Mouse (Mus musculus) urinary bladder, postnatal 4 days (tissue): ENCODE measurements around the gene Npas3.
A peak's percentile ranks its signal among the peaks of the same experiment; 100 is the strongest.

Experiments used
- DNase-seq, 2 experiments: peaks; one replicate each; pipeline ENCODE4 v3.0.0; 2021 to 2022; ENCODE audit warnings: low spot score in 2 of 2

Npas3 gene

DNA sequence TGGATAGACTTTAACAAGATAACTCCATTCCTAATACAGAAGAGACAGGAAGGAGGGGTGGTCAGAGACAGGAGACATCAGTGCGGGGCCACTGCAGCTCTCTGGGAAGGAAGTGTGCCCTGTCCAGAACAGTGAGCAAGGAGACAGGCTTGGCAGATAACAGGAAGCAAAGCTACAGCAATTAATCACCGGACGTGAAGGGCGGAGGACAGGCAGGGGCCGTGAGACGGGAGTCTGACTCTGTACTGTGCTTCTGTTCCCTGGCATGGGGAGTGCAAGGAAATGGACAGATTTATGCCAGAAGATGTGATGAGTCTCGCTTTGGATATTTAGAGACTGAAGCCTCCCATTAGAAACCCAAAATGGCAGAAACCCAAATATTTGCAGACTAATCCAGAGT lies 47.3 kb downstream of the Npas3 start:
- DNase-seq: peak in 1 of 2 experiments; percentile 25

DNA sequence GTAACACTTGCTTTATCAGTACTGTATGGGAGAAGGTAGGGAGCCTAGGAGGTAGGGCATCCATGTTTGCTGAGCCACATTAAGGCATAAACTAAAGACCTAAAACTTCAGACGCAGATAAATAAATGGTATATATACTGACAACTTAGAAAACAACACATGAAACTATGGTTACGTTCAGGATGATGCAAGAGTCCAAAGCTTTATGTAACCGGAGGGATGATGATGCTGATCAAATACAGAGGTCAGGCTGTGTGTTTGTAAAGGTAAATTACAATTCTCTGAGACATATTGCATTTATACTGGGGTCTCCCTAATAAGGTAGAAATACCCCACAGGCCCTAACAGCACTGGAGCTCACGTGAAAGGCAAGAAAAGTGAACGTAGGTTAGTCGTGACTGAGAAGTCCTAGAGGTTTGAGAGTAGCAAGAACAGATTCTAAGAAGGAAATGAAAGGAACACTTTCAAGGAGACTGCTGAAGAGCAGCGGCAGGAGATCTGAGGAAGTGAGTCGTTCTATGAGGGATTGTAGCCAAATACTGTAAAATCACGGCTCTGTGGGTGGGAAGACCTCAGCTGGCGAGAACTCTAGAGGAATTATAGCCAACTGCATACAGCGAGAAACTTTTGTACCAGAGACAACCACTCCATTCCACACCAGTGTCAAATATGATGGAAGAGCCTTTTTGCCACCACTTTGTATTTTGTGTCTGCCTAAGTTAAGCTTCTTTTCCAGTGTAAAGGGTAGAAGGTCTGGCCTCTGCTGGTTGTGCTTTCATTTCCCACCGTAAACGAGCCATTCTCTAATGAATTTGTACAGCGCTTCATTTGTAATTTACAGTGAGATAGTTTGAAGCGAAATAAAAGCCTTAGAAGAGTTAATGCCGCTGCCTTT lies 49.7 kb downstream of the Npas3 start:
- peak in 1 of 2 experiments; percentile 22 for DNase-seq

DNA sequence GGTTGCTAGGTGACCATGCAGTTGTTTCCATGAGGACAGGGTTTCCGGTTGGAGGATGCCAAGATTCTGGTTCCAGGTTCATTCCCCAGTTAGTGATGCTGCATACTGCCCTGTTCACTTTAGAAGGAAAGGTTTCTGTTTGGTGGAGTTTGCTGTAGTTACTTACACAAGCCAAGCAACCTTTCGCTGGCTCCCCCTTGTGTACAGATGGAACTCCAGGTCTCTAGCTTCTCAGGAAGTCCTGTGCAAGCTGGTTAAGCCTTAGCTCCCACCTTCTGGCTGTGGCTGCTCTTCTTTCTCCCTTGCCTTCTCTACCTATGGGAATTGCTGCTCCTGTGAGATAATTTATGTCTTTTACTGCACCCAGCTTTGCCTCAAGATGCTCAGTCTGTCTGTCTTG lies 52.5 kb downstream of the Npas3 start:
- DNase-seq: no peak

DNA sequence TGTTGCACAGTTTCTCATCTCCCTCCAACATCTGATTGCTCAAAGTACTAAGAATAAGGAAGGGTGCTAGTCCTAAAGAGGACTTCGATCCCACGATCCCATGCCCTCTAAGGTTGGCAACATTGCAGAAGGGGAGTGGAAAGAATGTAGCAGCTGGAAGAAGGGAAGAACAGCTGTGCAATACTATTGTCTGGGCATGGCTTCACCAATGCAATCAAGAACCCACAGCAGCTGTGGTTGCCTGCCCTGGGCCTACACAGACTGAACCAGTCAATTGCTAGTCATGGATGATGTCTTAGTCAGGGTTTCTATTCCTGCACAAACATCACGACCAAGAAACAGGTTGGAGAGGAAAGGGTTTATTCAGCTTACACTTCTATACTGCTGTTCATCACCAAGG lies 53.7 kb downstream of the Npas3 start:
- no peak for DNase-seq

DNA sequence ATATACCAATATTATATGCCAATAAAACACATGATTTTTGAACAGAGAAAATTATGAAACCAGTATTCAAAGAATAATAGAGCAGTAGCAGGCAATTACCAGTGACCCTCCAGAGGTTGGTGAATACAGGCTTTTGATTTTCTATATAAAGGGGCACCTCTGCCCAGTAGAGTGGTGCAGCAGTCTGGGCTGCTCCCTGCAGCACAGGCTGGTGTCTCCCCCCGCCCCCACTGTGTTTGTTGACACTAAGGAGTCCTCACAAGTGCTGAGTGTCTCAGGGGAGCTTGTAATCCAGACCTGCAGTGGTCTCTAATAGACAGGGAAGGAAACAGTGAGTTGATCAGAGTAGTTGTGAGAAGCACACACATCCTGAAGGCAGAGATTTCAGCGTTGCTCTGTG lies 68.2 kb downstream of the Npas3 start:
- DNase-seq: no peak

DNA sequence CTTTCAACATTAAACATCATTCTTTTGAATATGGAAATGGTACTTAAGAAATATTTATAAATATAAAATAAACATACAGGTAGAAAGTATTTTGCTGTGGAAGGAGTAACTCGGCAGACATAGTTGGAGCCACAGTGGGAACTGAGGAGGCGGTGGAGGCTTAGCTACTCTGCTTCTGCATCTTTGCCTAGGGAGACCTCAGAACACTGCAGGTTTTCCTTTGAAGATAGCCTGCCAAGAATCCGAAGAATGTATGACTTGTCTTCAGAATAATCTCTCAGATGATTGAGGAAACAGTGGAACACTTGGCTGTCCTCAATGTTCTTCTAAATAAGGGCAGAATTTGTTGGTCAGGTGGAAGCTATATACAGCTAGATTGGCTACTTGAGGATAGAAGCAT lies 69.3 kb downstream of the Npas3 start:
- no peak for DNase-seq

DNA sequence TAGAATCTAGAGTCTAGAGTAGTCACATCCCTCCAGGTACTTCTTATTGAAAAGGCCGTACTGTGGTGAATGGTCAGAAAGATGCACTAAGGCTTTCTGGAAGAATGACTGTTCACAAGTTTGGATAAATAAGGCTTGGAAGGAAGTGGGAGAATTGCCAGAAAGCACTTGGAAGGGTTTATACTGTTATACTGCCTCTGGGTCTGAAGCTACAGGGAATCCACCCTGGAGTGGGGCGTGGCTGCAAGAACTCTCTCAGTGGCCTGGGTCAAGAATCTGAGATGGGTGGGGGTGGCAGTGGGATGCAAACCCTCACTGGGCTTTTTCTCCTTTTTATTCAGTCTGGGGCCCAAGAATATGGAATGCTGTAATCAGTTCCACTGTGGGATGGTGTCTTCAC lies 72.0 kb downstream of the Npas3 start:
- DNase-seq: no peak

DNA sequence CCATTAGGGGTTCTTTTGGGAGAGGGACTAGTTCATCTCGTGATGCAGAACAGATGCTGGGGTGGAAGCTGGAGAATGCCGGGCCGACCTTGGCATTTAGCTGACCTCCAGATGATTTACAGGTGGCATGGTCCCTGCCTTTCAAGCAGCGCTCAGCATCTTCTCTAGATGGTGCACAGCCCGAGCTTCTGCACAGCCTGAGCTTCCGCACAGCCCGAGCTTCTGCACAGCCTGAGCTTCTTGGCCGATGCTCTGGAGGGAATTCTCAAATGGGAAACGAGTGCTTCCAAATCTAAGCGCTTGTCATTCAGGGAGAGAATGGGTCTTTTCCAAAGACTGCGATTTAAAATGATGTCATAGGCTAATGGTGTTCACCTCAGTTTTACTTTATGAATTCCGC lies 72.5 kb downstream of the Npas3 start:
- DNase-seq: no peak

DNA sequence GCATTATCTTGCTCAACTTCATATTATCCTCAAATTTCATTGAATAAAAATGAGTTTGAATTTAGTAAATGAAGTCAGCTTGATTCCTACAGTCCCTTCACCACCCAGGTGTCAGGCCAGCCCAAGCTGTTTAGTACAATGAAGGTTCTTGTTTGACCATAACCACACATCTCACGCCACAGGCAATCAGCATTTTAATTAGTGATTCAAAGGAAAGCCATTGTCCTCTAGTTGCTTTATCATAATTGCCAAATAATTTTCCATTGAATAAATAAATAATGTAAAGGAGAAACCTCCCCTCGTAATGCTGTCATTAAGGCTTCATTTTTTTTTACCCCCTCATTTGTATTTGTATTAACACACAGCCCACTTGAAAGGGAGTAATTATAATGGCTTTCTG lies 73.5 kb downstream of the Npas3 start:
- DNase-seq: no peak

DNA sequence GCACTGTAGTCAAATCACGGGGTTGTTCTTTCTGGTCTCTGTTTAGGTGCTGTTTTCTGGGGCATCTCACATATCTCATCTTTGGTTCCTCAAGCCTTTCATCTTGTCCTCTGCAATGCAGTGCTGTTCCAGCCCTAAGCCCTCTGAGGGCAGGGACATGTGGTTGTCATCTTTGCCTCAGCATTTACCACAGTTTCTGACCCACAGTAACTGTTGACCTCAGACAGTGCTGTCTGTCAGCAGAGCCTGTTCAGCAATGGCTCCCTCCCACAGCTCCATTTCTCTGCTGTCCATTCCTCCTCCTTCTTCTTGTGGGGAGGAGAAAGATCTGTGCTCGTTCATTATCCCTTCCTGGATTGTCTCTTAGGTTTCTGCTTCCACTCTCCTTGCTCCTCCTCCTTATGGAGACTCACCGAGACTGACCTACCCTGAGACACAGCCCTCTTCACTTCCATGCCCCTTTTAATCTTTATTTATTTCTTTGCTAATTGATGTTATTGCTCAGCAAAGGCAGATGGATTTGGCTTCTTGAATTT lies 79.2 kb downstream of the Npas3 start:
- no peak for DNase-seq

DNA sequence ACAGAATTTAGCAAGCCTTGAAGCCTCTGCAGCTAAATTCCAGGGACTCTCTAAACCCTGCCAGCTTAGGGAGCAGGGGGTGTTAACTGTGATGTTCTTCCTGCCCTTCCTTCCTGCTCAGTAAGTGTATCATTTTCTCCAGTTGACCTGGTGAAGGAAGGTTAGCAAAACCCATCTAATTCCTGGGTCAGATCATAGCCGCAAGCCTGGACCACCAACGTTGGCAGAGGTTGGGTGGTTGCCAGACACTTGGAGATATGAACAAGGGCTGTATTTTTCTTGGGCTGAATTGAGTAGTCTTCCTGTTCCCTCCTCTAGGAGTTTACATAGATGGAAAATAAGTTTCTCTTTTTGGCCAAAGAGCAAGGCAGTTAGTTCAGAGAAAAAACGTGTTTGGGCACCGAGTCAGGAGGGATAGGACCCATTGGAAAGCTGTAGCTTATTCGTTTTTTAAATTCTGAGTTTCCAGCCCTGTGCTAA lies 79.8 kb downstream of the Npas3 start:
- DNase-seq: peak in 1 of 2 experiments; percentile 27

DNA sequence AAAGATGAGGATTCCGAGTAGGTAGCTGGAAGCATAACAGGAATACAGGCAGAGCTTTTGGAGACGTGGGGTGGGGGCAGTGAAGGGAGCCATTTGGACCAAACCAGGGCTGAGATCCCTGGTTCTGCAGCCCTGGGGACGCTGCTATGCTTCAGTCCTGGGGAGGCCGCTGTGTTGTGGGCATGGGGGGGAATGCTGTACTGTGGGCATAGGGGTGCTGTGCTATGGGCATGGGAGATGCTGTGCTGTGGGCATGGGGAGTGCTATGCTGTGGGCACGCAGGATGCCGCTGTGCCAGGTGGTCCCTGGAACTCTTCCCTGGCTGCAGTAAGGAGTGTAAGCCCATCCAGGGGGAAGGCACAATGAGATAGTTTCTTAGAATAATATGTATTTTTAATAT lies 81.7 kb downstream of the Npas3 start:
- no peak for DNase-seq

DNA sequence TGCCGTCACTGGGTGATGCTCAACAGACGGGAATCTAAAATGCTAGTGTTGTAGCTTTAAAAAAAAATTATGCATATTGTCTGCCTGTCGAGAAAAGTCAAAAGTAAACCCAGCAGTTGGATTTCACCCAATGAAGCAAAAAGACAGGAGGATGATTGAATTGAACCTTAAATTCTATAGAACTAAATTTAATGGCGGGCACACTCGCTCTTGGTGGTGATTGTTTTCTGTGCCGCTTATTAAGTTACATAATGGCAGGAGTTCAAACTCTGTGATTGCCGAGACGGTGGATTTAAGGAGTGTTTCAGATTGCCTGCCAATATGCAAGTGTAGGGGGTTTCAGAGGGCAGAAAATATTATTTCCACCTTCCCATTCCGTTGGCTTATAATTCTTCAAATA lies 82.9 kb downstream of the Npas3 start:
- DNase-seq: no peak

DNA sequence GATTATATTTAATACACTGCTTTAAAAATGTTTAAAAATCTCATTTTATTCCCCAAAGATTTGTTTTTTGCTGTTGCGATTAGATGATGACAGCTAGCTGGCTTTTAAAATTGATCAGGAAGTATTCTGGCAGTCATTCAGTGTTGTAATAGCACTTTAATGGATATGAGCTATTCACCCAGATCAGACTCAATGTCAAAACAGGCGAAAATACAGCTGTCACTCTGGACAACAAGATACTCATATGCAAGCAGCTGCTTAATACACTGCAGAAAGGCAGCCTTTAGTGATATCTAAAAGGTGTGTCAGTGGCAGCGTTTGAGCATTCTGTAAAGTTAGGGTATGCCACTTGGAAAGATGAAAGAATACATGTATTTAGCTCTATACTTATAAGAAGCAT lies 83.3 kb downstream of the Npas3 start:
- no peak for DNase-seq

DNA sequence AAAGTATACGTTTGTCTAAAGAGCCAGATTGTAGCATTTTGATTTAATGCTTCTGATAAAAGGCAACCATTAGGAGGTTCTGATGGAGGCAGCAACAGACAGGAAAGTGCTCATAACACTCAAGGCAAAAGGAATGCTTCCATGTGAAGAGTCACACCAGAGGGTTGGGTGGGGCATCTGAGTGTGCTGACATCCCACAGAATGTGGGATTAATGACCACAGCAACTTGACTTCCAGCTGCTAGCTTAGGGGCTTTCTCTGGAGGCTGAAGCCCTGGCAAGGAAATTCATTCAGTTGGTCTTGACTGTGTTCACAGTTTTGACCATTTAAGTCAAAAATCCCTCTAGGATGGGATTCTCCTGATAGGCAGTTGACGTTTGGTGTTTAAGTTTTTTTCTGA lies 84.8 kb downstream of the Npas3 start:
- DNase-seq: no peak

DNA sequence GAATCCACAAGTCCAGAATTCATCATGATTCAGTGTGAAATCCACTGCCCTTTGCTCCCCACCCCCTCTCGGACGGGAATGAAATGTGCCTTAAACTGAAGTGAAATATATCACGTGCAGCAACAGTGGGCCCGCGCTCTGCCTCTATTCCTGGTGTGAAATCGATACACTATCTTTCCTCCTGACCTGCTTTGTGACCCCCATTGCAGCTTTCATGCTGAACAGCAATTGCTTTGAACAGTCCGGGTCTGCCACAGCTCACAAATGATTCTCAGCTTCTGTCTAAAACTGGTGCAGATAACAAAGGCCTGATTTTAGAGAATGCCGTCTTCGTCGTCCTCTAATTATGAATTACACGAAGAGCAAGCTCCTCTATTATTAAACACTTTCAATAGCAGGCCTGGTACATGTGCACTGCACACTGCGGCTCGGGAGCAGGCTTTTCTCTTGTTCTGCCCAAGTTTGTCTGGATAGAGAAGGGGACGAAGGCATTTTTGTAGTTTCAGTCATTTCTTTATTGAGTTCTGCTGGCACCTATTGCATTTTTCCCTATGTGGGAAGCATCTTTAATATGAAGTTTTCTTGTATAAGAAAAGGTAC lies 90.0 kb downstream of the Npas3 start:
- DNase-seq: no peak

DNA sequence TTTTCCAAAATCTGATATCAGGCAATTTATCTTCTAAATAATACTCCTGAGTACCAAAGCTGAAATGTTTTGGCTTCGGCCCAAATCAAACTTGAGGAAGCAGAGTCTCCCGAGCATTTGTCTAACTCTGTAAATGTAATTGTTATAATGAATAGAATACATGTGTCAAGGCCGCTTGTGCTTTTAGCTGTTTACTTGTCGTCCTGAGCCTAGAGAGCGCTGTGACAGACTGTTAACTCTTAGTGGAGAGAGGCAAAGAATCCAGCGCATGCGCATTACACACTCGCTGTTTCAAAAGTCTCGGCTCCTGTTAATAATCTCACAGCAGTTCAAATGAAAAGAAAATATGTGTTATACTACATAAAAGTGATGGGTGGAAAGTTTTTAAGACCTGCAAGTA lies 94.3 kb downstream of the Npas3 start:
- DNase-seq: no peak

DNA sequence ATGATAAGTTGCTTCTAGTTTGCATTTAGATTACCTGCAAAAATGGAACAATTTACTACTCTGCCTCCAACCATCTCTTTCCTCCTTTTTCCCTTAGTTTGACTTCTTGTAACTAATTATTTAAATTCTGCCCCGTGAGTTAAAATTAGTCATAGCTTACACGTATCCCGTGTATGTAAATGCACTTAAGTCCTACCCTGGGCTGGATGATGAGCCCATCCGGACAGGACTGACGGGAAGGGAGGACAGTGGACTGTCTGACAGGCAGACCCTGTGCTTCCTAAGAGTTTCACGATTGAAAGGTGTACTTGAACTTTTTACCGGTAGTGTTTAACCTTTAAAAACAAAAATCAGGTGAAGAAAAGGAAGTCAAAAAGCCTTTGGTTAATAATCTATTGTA lies 103.4 kb downstream of the Npas3 start:
- DNase-seq: no peak

DNA sequence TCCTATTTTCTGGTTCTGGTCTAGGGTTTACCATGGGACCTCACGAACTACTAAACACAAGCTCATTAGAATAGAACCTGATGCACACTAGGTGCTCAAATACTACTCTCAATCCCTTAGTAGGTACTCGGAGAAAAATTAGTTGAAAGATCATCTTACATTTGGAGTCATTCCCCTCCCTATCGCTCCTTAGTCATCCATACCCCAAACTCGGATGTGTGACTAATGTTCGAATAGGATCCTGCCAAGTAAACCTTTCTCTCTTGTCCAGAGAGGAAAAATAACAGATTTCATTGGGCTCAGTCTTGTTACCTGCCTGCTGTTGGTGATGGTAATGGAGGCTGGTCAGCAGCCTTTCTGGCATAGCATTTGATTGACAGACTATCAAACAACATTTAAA lies 117.3 kb downstream of the Npas3 start:
- no peak for DNase-seq

DNA sequence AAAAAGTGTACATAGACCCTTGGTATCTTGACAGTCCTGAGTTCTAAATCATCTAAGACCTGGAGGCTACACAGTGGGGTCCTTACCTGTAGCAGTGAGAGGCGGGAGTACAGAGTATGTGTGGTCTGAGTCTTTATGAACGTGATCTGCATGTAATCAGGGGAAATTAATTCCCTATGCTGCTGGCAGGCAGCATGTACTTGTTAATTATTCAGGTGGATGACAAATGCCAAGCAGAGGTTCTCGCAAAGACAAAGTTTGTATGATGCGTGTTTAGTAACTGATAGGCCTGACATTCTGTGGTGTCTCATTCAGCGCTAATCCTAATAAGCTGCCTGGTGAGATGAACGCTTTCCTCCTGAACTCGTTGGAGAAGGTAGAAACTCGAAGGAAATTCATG lies 136.4 kb downstream of the Npas3 start:
- DNase-seq: no peak

DNA sequence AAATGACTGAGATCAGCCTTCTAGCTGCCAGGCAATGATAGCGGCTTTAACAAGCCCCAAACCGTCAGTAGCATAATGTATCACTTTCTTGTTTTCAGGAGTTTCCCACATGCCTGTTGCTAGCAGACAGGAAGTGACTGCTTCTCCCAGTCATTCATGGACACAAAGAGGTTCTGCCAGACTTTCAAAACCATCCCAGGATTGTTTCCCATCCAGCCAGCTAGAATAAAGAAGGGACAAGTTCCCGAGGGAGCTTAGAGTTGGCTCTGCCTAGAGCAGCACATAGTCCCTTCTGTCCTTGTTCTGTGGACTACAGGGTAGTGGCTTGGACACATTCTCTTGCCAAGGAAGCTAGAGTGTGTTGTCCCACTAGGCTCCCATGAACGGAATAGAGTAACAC lies 157.4 kb downstream of the Npas3 start:
- no peak for DNase-seq

DNA sequence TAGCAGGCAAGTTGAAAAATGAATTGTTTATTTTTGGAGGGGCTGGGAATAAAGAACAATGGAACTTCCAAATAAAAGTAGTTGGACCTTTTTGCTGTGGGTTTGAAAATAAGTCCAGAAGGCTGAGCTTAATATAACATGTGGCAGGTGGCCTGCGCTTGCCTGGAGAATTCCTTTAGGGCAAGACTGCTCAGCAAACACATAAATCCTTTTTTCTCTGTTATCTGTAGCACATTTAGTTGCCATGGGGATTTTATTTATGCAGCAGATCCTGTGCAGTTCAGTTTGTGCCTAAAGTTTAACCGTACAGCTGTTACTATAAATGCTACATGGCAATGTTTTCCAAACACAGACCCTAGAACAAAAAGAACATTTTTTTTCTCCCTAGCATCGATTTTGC lies 159.3 kb downstream of the Npas3 start:
- no peak for DNase-seq

DNA sequence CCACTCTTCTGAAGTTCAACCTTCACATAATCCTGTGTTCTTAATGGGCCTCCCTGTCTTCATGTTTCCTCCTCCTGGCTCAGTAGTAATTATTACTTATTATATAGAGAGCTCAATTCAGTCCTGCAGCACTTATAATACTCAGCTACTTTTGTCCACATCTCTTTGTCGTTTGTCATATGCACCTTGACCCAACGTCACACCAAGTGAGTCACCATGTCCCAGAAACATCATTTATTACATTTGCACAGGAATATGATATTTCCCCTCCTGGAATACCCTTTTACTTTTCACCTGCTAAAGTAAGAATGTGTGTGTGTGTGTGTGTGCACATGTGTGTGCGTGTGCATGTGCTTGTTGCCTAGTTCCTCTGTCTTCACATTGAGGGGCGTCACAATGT lies 161.2 kb downstream of the Npas3 start:
- DNase-seq: no peak
